Mouse (Mus musculus): ENCODE results near the gene Rapgef6. TPM values are rescaled to one million over a fixed set of nuclear protein-coding genes. Genes with fewer than 3 reads are reported as not detected.

The Rapgef6 gene
- total and polyA plus RNA-seq, 2 experiments from 2014 or later = 23.5 to 64.5 TPM

- 93% methylated on average over 4 of the region's 4 CpGs for WGBS
- peaks cover 21% of the 10 kb centered on the region for H3K36me3 ChIP-seq (ENCODE audit: insufficient read depth)
- TF ChIP-seq CTCF (IDR thresholded peaks at IDR 0.05; ENCODE audit: low read depth) = no peak
Measured at GRCm38 (mm10) chr11:54739012-54739750, 216.5 kb downstream of the Rapgef6 start.

DNA sequence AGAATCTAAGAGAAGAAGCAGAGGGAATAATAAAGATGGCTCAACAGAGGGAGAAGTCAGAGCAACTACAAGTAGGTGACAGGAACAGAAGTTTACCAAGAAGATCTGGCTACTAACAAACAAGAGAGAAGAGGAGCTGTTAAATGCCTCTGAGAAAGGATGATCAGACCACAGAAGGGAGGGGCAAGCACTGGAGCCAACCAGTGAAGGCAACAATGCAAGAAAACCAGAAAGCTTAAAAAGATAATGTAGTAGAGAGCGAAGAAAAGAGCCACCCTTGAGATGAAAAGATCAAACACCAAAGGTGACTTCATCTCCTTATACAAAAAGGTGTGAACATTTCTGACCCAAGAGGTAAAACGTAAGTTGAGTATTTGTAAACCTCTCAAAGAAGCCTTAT lies 218.7 kb downstream of the Rapgef6 start:
- 96% methylated on average over 2 of the region's 2 CpGs for WGBS
- Histone ChIP-seq H3K4me3 (ENCODE audit: low read depth, low read length) (no peak overlapping the region), H3K4me2 (ENCODE audit: low read depth) (no peak overlapping the region), H3K9ac (no peak overlapping the region), H3K9me3 (ENCODE audit: low read length) (no peaks in the 10 kb centered on the region), H3K27me3 (ENCODE audit: insufficient read depth, low read length) (no peaks in the 10 kb centered on the region), H3K4me1 (ENCODE audit: insufficient read depth) (no peaks in the 10 kb centered on the region), H3K36me3 (ENCODE audit: insufficient read depth) (peaks cover 18% of the 10 kb centered on the region), H3K27ac (ENCODE audit: low read depth, low read length) (no peak overlapping the region)
- TF ChIP-seq CTCF (IDR thresholded peaks at IDR 0.05; ENCODE audit: low read depth) = no peak
- DNase-seq (no peak), ATAC-seq (no peak)

More at GRCm38 (mm10) chr11:54739012-54739750, 216.5 kb downstream of the Rapgef6 start:
- Histone ChIP-seq H3K9ac (no peak overlapping the region), H3K4me2 (ENCODE audit: low read depth) (no peak overlapping the region), H3K27me3 (ENCODE audit: insufficient read depth, low read length) (no peaks in the 10 kb centered on the region), H3K4me3 (ENCODE audit: low read depth, low read length) (no peak overlapping the region), H3K9me3 (ENCODE audit: low read length) (no peaks in the 10 kb centered on the region), H3K27ac (ENCODE audit: low read depth, low read length) (no peak overlapping the region), H3K4me1 (ENCODE audit: insufficient read depth) (no peaks in the 10 kb centered on the region)
- DNase-seq = no peak
- no peak for ATAC-seq

GRCm38 (mm10) chr11:54744231-54744630 lies 221.6 kb downstream of the Rapgef6 start:
- Histone ChIP-seq H3K4me2 (ENCODE audit: low read depth) (no peak overlapping the region), H3K36me3 (ENCODE audit: insufficient read depth) (peaks cover 11% of the 10 kb centered on the region), H3K27ac (ENCODE audit: low read depth, low read length) (no peak overlapping the region), H3K9ac (no peak overlapping the region), H3K27me3 (ENCODE audit: insufficient read depth, low read length) (no peaks in the 10 kb centered on the region), H3K4me1 (ENCODE audit: insufficient read depth) (no peaks in the 10 kb centered on the region), H3K9me3 (ENCODE audit: low read length) (no peaks in the 10 kb centered on the region), H3K4me3 (ENCODE audit: low read depth, low read length) (no peak overlapping the region)
- no peak for ATAC-seq
- no peak for TF ChIP-seq CTCF (IDR thresholded peaks at IDR 0.05; ENCODE audit: low read depth)
- no peak for DNase-seq
- WGBS = 96% methylated on average over 1 of the region's 1 CpGs

Small RNAs within 50 kb of the gene (microRNA-seq; reads per million reads assigned to microRNA genes)
- gene Gm26116 = 0 reads per million in 2 experiments

Other genes starting within 250 kb of the Rapgef6 start
- 56.3 and 57.7 TPM in 2 replicates for gene Acsl6, start 219.0 kb upstream of the Rapgef6 start, total RNA-seq (2014; rRNA removed)
- 44.7 and 48.5 TPM in 2 replicates for gene Acsl6, start 219.0 kb upstream of the Rapgef6 start, polyA plus RNA-seq (2015; fragmentation: Nextera tagmentation; extraction: Ambion mirVana)
- gene Meikin, start 152.2 kb upstream of the Rapgef6 start, total RNA-seq (2014; rRNA removed) = not detected in 2 replicates
- not detected in 2 replicates for gene Meikin, start 152.2 kb upstream of the Rapgef6 start, polyA plus RNA-seq (2015; fragmentation: Nextera tagmentation; extraction: Ambion mirVana)
- 28.1 and 31.8 TPM in 2 replicates for gene Fnip1, start 84.6 kb upstream of the Rapgef6 start, total RNA-seq (2014; rRNA removed)
- 5.0 and 6.9 TPM in 2 replicates for gene Fnip1, start 84.6 kb upstream of the Rapgef6 start, polyA plus RNA-seq (2015; fragmentation: Nextera tagmentation; extraction: Ambion mirVana)